Mouse (Mus musculus): Measurements from ENCODE around the gene Zfp329.

- no peak for TF ChIP-seq HCFC1 (IDR thresholded peaks at IDR 0.05; ENCODE audit: borderline replicate concordance, insufficient read depth, low read length)
- TF ChIP-seq CHD2 (IDR thresholded peaks at IDR 0.05; ENCODE audit: low read depth, low read length) = no peak
- no peak for TF ChIP-seq MAFK (IDR thresholded peaks at IDR 0.05; ENCODE audit: insufficient read depth, low read depth, low read length)
- TF ChIP-seq ZNF384 (IDR thresholded peaks at IDR 0.05; ENCODE audit: low read depth, low read length) = no peak
- no peak for TF ChIP-seq ZC3H11A (IDR thresholded peaks at IDR 0.05; ENCODE audit: borderline replicate concordance, low read depth, low read length)
These were observed 17.1 kb upstream of the Zfp329 start for GRCm38 (mm10) chr7:12835779-12836178.

Measured in ES-E14 (cell line).